Comparison of ENCODE assay signal across 10 mouse cellular contexts in genomic region chr2:144441386-144441915, GRCm38 (mm10).
A peak's percentile ranks its signal among the peaks of the same experiment; 100 is the strongest.
DNase-seq lines count a peak whose midpoint lies in the region; ATAC-seq lines count a peak whose summit lies in the region.
"Had no signal": no experiment of that assay in that cellular context is flagged by ENCODE, and none has a peak within 500 bp of the region (broad histone marks: within the 10 kb centered on the region; RNA-seq: fewer than 3 reads in every experiment).

No protein-coding gene starts in this region.

- DNase-seq in cerebellum, postnatal 14 days = peak; percentile 9 to 28
- no peak for DNase-seq in cerebellum, postnatal 25 days
- peak; percentile 55 for DNase-seq in ovary, adult 18-20 months (ENCODE audit: low spot score)
- DNase-seq in ovary, postnatal 10 days (ENCODE audit: low spot score) = no peak
- DNase-seq in ovary, postnatal 14 days (ENCODE audit: low spot score) = peak; percentile 27
- no peak for DNase-seq in B cell, adult 2 months
- no peak for DNase-seq in layer of hippocampus, postnatal 36 days

- no peaks in the 10 kb centered on the region for H3K27me3 ChIP-seq in intestine, embryonic 15.5 days (replicated peaks)
- H3K27me3 ChIP-seq: embryonic facial prominence, embryonic 13.5 days; liver, embryonic 15.5 days had no signal

- no peaks in the 10 kb centered on the region for H3K9me3 ChIP-seq in intestine, embryonic 15.5 days
- H3K9me3 ChIP-seq: embryonic facial prominence, embryonic 13.5 days; liver, embryonic 15.5 days had no signal

- 62% methylated on average over 11 of the region's 11 CpGs for WGBS in intestine, embryonic 15.5 days

- H3K27ac ChIP-seq in intestine, embryonic 15.5 days = no peak overlapping the region
- H3K27ac ChIP-seq: embryonic facial prominence, embryonic 13.5 days; liver, embryonic 15.5 days had no signal

- no peak overlapping the region for H3K4me3 ChIP-seq in intestine, embryonic 15.5 days (replicated peaks)
- H3K4me3 ChIP-seq: embryonic facial prominence, embryonic 13.5 days; liver, embryonic 15.5 days had no signal

- peak; percentile 72 for ATAC-seq in intestine, embryonic 15.5 days

- H3K4me1 ChIP-seq in intestine, embryonic 15.5 days (replicated peaks) = no peaks in the 10 kb centered on the region
- H3K4me1 ChIP-seq: embryonic facial prominence, embryonic 13.5 days had no signal

- H3K36me3 ChIP-seq in intestine, embryonic 15.5 days = no peaks in the 10 kb centered on the region
- H3K36me3 ChIP-seq: embryonic facial prominence, embryonic 13.5 days; liver, embryonic 15.5 days had no signal

- no peak overlapping the region for H3K9ac ChIP-seq in intestine, embryonic 15.5 days
- H3K9ac ChIP-seq: embryonic facial prominence, embryonic 13.5 days; liver, embryonic 15.5 days had no signal

- H3K4me2 ChIP-seq in intestine, embryonic 15.5 days (replicated peaks) = no peak overlapping the region
- H3K4me2 ChIP-seq: embryonic facial prominence, embryonic 13.5 days; liver, embryonic 15.5 days had no signal

Comparison
In these comparisons a context has a peak if more than half of its experiments do, and no peak if none do; other contexts are left out.
1. DNase-seq: peak in cerebellum, postnatal 14 days (2 of 2), ovary, adult 18-20 months (single experiment) and ovary, postnatal 14 days (single experiment); none in cerebellum, postnatal 25 days (0 of 2), ovary, postnatal 10 days (single experiment), B cell, adult 2 months (0 of 2) and layer of hippocampus, postnatal 36 days (0 of 2).